Mouse (Mus musculus) erythroblast, embryonic 14.5 days (primary cell): ENCODE measurements around the gene Trip11. TPM values are rescaled to one million over a fixed set of nuclear protein-coding genes. Genes with fewer than 3 reads are reported as not detected.
"Not testable (repeated sequence)": the region's sequence is repeated elsewhere in the genome, so short reads cannot be mapped to it uniquely, and the experiment has no call there.

Experiments used
- H3K27me3 ChIP-seq: 2 replicates; pipeline ENCODE4 v1.6.1; 2012; ENCODE audit warnings: inconsistent platforms; ENCODE audit not compliant: control insufficient read depth
- H3K36me3 ChIP-seq: 2 replicates; pipeline ENCODE4 v1.6.1; 2012; ENCODE audit warnings: mild to moderate bottlenecking, inconsistent platforms; ENCODE audit not compliant: control insufficient read depth
- H3K4me1 ChIP-seq: 2 replicates; pipeline ENCODE4 v1.6.1; 2012; ENCODE audit warnings: inconsistent platforms; ENCODE audit not compliant: control insufficient read depth
- H3K4me3 ChIP-seq: replicated peaks from 2 replicates; pipeline ENCODE3; 2012; ENCODE audit warnings: moderate library complexity, mild to moderate bottlenecking, inconsistent platforms
- H3K9me3 ChIP-seq: 2 replicates; pipeline ENCODE4 v1.6.1; 2012; ENCODE audit warnings: low read length, inconsistent platforms, mixed read lengths; ENCODE audit not compliant: control insufficient read depth
- GATA1 ChIP-seq: IDR thresholded peaks from 2 replicates; pipeline ENCODE4 v1.6.1; 2012; ENCODE audit warnings: low read length, inconsistent platforms, mixed read lengths
- TAL1 ChIP-seq: IDR thresholded peaks from 3 replicates; pipeline ENCODE4 v1.6.1; 2012; ENCODE audit warnings: low read length, inconsistent platforms, mixed read lengths
- polyA plus RNA-seq: library from polyadenylated mRNA; stranded (reverse); fragments of >175 nt; gene quantifications from 2 replicates; pipeline ENCODE4 v1.2.3, GENCODE M21; 2012

Gene Trip11
- 0.03 and 0.06 TPM in 2 replicates for polyA plus RNA-seq

GRCm38 (mm10) chr12:101912626-101913490 is at the start of gene Trip11:
Trip11 (minus strand) TSS chr12:101913267.
- H3K27me3 ChIP-seq: no peaks in the 10 kb centered on the region
- H3K4me1 ChIP-seq: peaks cover 25% of the 10 kb centered on the region
- peak within 1 kb of the TSS; percentile 95 for H3K4me3 ChIP-seq
- H3K36me3 ChIP-seq: peaks cover 15% of the 10 kb centered on the region
- H3K9me3 ChIP-seq: peaks cover 3% of the 10 kb centered on the region; the same call in 1 of the 2 replicates
- TF ChIP-seq TAL1 (no peak), GATA1 (no peak)

DNA sequence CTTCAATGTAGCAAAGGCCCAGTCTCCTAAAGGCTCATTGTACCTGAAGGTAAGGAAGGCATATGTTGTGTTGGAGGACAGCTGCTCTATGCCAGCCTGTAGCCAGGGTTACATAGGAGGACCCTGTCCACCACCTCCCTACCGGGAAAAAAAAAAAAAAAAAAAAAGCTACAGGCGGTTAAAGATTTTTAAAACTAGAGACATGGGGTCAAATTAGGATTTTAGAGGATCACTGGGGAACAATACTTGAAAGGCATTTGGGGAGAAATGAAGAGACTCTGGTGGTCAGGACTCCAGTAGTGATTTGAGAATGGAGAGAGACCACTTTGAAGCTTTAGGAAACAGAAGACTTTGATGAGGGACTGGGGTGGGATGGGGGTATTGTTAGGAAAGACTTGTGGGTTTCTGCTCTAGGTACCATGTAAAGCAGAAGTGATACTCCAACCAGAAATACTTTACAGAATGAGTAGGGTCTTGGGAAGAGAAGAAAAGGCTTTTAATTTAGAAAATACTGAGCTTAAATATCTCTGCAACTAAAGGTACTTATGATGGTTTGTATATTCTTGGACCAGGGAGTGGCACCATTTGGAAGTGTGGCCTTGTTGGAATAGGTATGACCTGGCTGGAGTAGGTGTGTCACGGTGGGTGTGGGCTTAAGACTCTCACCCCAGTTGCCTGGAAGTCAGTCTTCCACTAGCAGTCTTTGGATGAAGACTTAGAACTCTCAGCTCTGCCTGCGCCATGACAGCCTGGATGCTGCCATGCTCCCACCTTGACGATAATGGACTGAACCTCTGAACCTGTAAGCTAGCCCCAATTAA is 46.1 kb upstream of the Trip11 start:
- Histone ChIP-seq H3K4me3 (peak overlapping the region; percentile 95), H3K4me1 (peaks cover 30% of the 10 kb centered on the region)
- H3K27me3 ChIP-seq, H3K36me3 ChIP-seq, H3K9me3 ChIP-seq: not testable (repeated sequence)

DNA sequence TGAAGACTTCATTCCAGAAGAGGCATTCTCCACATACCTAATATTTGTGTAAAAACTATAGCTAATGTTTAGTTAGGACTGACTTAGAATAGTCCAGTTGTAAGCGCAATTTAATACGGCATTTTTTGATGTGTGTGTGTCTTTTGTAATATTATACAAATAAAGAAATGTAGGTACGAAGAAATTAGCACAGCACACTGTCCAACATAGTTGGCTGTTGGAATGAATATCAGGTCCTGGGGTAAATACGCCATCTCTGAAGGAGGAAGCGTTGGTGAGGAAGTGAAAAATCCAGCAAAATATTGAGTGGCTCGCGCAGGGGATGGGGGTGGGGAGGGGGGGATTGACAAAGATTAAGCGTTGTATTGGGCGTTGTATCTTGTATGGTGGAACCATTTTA is 45.5 kb upstream of the Trip11 start:
- Histone ChIP-seq H3K9me3 (no peaks in the 10 kb centered on the region), H3K4me3 (peak overlapping the region; percentile 95), H3K4me1 (peaks cover 30% of the 10 kb centered on the region), H3K36me3 (peaks cover 3% of the 10 kb centered on the region; the same call in 1 of the 2 replicates), H3K27me3 (no peaks in the 10 kb centered on the region)
- TF ChIP-seq GATA1: no peak
- no peak for TF ChIP-seq TAL1

GRCm38 (mm10) chr12:101957942-101958544 is 45.0 kb upstream of the Trip11 start, which contains the start of gene Atxn3:
Atxn3 (minus strand) TSS chr12:101958246.
- Histone ChIP-seq H3K27me3 (no peaks in the 10 kb centered on the region), H3K36me3 (peaks cover 3% of the 10 kb centered on the region; the same call in 1 of the 2 replicates), H3K4me1 (peaks cover 27% of the 10 kb centered on the region), H3K4me3 (peak within 1 kb of the TSS; percentile 95), H3K9me3 (no peaks in the 10 kb centered on the region)
- no peak for TF ChIP-seq TAL1
- TF ChIP-seq GATA1: no peak

GRCm38 (mm10) chr12:101957079-101957941 is 44.2 kb upstream of the Trip11 start:
- no peak for TF ChIP-seq GATA1
- H3K27me3 ChIP-seq: no peaks in the 10 kb centered on the region
- H3K9me3 ChIP-seq: no peaks in the 10 kb centered on the region

DNA sequence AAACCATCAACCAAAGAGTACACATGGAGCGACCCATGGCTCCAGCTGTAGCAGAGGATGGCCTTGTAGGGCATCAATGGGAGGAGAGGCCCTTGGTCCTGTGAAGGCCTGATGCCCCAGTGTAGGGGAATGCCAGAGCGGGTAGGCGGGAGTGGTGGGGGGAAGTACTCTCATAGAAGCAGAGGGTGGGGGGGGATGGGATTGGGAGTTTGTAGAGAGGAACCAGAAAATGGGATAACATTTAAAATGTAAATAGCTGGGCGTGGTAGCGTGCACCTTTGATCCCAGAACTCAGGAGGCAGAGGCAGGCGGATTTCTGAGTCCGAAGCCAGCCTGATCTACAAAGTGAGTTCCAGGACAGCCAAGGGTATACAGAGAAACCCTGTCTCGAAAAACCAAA is 42.8 kb upstream of the Trip11 start:
- not testable (repeated sequence) for H3K36me3 ChIP-seq, H3K9me3 ChIP-seq, H3K27me3 ChIP-seq, H3K4me3 ChIP-seq
- peaks cover 23% of the 10 kb centered on the region for H3K4me1 ChIP-seq

More at GRCm38 (mm10) chr12:101957079-101957941, 44.2 kb upstream of the Trip11 start:
- Histone ChIP-seq H3K36me3 (peaks cover 3% of the 10 kb centered on the region; the same call in 1 of the 2 replicates), H3K4me3 (peak overlapping the region; percentile 95), H3K4me1 (peaks cover 23% of the 10 kb centered on the region)

GRCm38 (mm10) chr12:101948801-101949200 is 35.7 kb upstream of the Trip11 start:
- no peak overlapping the region for H3K4me3 ChIP-seq
- peaks cover 38% of the 10 kb centered on the region for H3K36me3 ChIP-seq
- H3K27me3 ChIP-seq: no peaks in the 10 kb centered on the region
- no peaks in the 10 kb centered on the region for H3K9me3 ChIP-seq
- no peak for TF ChIP-seq GATA1
- TF ChIP-seq TAL1: no peak
- H3K4me1 ChIP-seq: no peaks in the 10 kb centered on the region

GRCm38 (mm10) chr12:101947986-101948385 is 34.9 kb upstream of the Trip11 start:
- peaks cover 41% of the 10 kb centered on the region for H3K36me3 ChIP-seq
- H3K4me3 ChIP-seq: no peak overlapping the region
- H3K27me3 ChIP-seq: no peaks in the 10 kb centered on the region
- no peak for TF ChIP-seq TAL1
- no peaks in the 10 kb centered on the region for H3K4me1 ChIP-seq
- no peaks in the 10 kb centered on the region for H3K9me3 ChIP-seq
